Mouse (Mus musculus) splenic B cell, adult 2 months (primary cell): ENCODE data around the gene 1700028J19Rik.
"Not testable (repeated sequence)": the region's sequence is repeated elsewhere in the genome, so short reads cannot be mapped to it uniquely, and the experiment has no call there.

Source experiments
- DNase-seq: peaks from one replicate; pipeline ENCODE4 v3.0.0-alpha.2; 2011; ENCODE audit warnings: low read depth, low spot score
- H3K27me3 ChIP-seq: 2 replicates; pipeline ENCODE4 v1.6.1; 2012; ENCODE audit warnings: mild to moderate bottlenecking, low read length, moderate library complexity, mixed read lengths; ENCODE audit not compliant: control insufficient read depth, poor library complexity, insufficient read depth, severe bottlenecking
- H3K36me3 ChIP-seq: 2 replicates; pipeline ENCODE4 v1.6.1; 2012; ENCODE audit warnings: mild to moderate bottlenecking, low read length, moderate library complexity, mixed read lengths; ENCODE audit not compliant: control insufficient read depth, poor library complexity, insufficient read depth, severe bottlenecking

1700028J19Rik gene

GRCm38 (mm10) chr7:44262791-44263643 lies 16.5 kb upstream of the 1700028J19Rik start:
- DNase-seq = peak; percentile 95
- no peaks in the 10 kb centered on the region for H3K27me3 ChIP-seq
- no peaks in the 10 kb centered on the region for H3K36me3 ChIP-seq

GRCm38 (mm10) chr7:44261147-44261546 lies 14.7 kb upstream of the 1700028J19Rik start, which contains the start of gene Gm15517:
TSS of gene Gm15517 (plus strand) at chr7:44261447.
- no peak for DNase-seq
- H3K36me3 ChIP-seq = no peaks in the 10 kb centered on the region
- H3K27me3 ChIP-seq = no peaks in the 10 kb centered on the region

GRCm38 (mm10) chr7:44260410-44260809 lies 13.9 kb upstream of the 1700028J19Rik start:
- H3K36me3 ChIP-seq = no peaks in the 10 kb centered on the region
- no peak for DNase-seq
- H3K27me3 ChIP-seq = no peaks in the 10 kb centered on the region

GRCm38 (mm10) chr7:44257278-44257677 lies 10.8 kb upstream of the 1700028J19Rik start, which contains the start of gene Acp4:
TSS of gene Acp4 (minus strand) at chr7:44257378.
- Histone ChIP-seq H3K36me3 (0 out of 2 replicates have a peak, but pooled peaks cover 1% of the 10 kb centered on the region), H3K27me3 (no peaks in the 10 kb centered on the region)
- DNase-seq = no peak

GRCm38 (mm10) chr7:44254930-44255329 lies 8.4 kb upstream of the 1700028J19Rik start:
- H3K36me3 ChIP-seq = peaks cover 5% of the 10 kb centered on the region; the same call in 1 of the 2 replicates

GRCm38 (mm10) chr7:44253023-44253616 lies 6.6 kb upstream of the 1700028J19Rik start:
- Histone ChIP-seq H3K27me3 (no peaks in the 10 kb centered on the region), H3K36me3 (peaks cover 5% of the 10 kb centered on the region)
- no peak for DNase-seq

More at GRCm38 (mm10) chr7:44254930-44255329, 8.4 kb upstream of the 1700028J19Rik start:
- H3K27me3 ChIP-seq = no peaks in the 10 kb centered on the region
- no peak for DNase-seq

- not testable (repeated sequence) for DNase-seq, H3K36me3 ChIP-seq, H3K27me3 ChIP-seq
Observed at GRCm38 (mm10) chr7:44250732-44251275, 4.3 kb upstream of the 1700028J19Rik start.

GRCm38 (mm10) chr7:44249248-44249647 lies 2.8 kb upstream of the 1700028J19Rik start:
- DNase-seq = no peak
- peaks cover 5% of the 10 kb centered on the region for H3K36me3 ChIP-seq
- no peaks in the 10 kb centered on the region for H3K27me3 ChIP-seq

GRCm38 (mm10) chr7:44247971-44248370 lies 1.5 kb upstream of the 1700028J19Rik start:
- DNase-seq = no peak
- Histone ChIP-seq H3K27me3 (no peaks in the 10 kb centered on the region), H3K36me3 (peaks cover 3% of the 10 kb centered on the region)

GRCm38 (mm10) chr7:44246984-44247470 lies 532 bp upstream of the 1700028J19Rik start:
- peaks cover 3% of the 10 kb centered on the region for H3K36me3 ChIP-seq
- H3K27me3 ChIP-seq = no peaks in the 10 kb centered on the region
- peak; percentile 67 for DNase-seq

GRCm38 (mm10) chr7:44244080-44244479 lies 2.4 kb downstream of the 1700028J19Rik start:
- DNase-seq = no peak
- Histone ChIP-seq H3K36me3 (no peaks in the 10 kb centered on the region; the same call in 1 of the 2 replicates), H3K27me3 (no peaks in the 10 kb centered on the region)

- Histone ChIP-seq H3K27me3 (no peaks in the 10 kb centered on the region), H3K36me3 (no peaks in the 10 kb centered on the region)
- DNase-seq = no peak
Observed at GRCm38 (mm10) chr7:44241163-44241562, 5.3 kb downstream of the 1700028J19Rik start.

GRCm38 (mm10) chr7:44240712-44241111 lies 5.8 kb downstream of the 1700028J19Rik start:
- no peaks in the 10 kb centered on the region for H3K27me3 ChIP-seq
- no peak for DNase-seq
- no peaks in the 10 kb centered on the region for H3K36me3 ChIP-seq

- Histone ChIP-seq H3K27me3 (no peaks in the 10 kb centered on the region), H3K36me3 (no peaks in the 10 kb centered on the region)
- no peak for DNase-seq
Observed at GRCm38 (mm10) chr7:44239913-44240312, 6.6 kb downstream of the 1700028J19Rik start.

GRCm38 (mm10) chr7:44235909-44236308 lies 10.6 kb downstream of the 1700028J19Rik start, which contains the start of gene Gm36864:
TSS of gene Gm36864 (plus strand) at chr7:44236177.
- DNase-seq = no peak
- Histone ChIP-seq H3K36me3 (no peaks in the 10 kb centered on the region), H3K27me3 (no peaks in the 10 kb centered on the region)
